Mouse (Mus musculus): Measurements from ENCODE around the gene Pfdn6. TPM values are rescaled to one million over a fixed set of nuclear protein-coding genes. Genes with fewer than 3 reads are reported as not detected.
"Not testable (repeated sequence)": the region's sequence is repeated elsewhere in the genome, so short reads cannot be mapped to it uniquely, and the experiment has no call there.

Pfdn6 gene
- polyA plus RNA-seq, 1 experiment from 2014 or later, result 145 TPM

GRCm38 (mm10) chr17:33910346-33911051 lies 29.6 kb downstream of the Pfdn6 start:
- no peaks in the 10 kb centered on the region; the same call in 1 of the 2 replicates for H3K4me1 ChIP-seq (ENCODE audit: insufficient read depth)

GRCm38 (mm10) chr17:33909869-33910250 lies 30.3 kb downstream of the Pfdn6 start:
- Histone ChIP-seq H3K4me1 (ENCODE audit: insufficient read depth) (no peaks in the 10 kb centered on the region; the same call in 1 of the 2 replicates), H3K4me2 (peak overlapping the region; percentile 100), H3K27me3 (ENCODE audit: insufficient read depth, low read length) (no peaks in the 10 kb centered on the region), H3K27ac (ENCODE audit: low read depth) (peak overlapping the region; percentile 93), H3K36me3 (ENCODE audit: insufficient read depth) (peaks cover 41% of the 10 kb centered on the region), H3K9me3 (ENCODE audit: low read depth, low read length) (no peaks in the 10 kb centered on the region), H3K4me3 (ENCODE audit: low read depth, low read length) (peak overlapping the region; percentile 69), H3K9ac (peak overlapping the region; percentile 86)
- DNase-seq, result peak; percentile 57
- TF ChIP-seq CTCF (IDR thresholded peaks at IDR 0.05; ENCODE audit: low read depth), result no peak
- no peak; the same call in 1 of the 2 replicates for ATAC-seq (ENCODE audit: insufficient read depth)
- WGBS, result 0% methylated on average over 14 of the region's 14 CpGs

More at GRCm38 (mm10) chr17:33910346-33911051, 29.6 kb downstream of the Pfdn6 start:
- ATAC-seq (ENCODE audit: insufficient read depth) (no peak), DNase-seq (no peak)
- Histone ChIP-seq H3K27me3 (ENCODE audit: insufficient read depth, low read length) (no peaks in the 10 kb centered on the region), H3K27ac (ENCODE audit: low read depth) (no peak overlapping the region), H3K4me3 (ENCODE audit: low read depth, low read length) (peak overlapping the region; percentile 69), H3K9ac (peak overlapping the region; percentile 86), H3K4me2 (peak overlapping the region; percentile 100), H3K36me3 (ENCODE audit: insufficient read depth) (peaks cover 45% of the 10 kb centered on the region), H3K9me3 (ENCODE audit: low read depth, low read length) (no peaks in the 10 kb centered on the region)
- WGBS, result 41% methylated on average over 11 of the region's 11 CpGs
- peak; percentile 19; the same call in 1 of the 2 replicates for TF ChIP-seq CTCF (IDR thresholded peaks at IDR 0.05; ENCODE audit: low read depth)

- no peaks in the 10 kb centered on the region; the same call in 1 of the 2 replicates for H3K4me1 ChIP-seq (ENCODE audit: insufficient read depth)
- no peaks in the 10 kb centered on the region for H3K9me3 ChIP-seq (ENCODE audit: low read depth, low read length)
- peaks cover 35% of the 10 kb centered on the region for H3K36me3 ChIP-seq (ENCODE audit: insufficient read depth)
- WGBS, result under 1% methylated on average over 67 of the region's 68 CpGs
- H3K27me3 ChIP-seq (ENCODE audit: insufficient read depth, low read length), result no peaks in the 10 kb centered on the region
- peak within 1 kb of the TSS; percentile 69 for H3K4me3 ChIP-seq (ENCODE audit: low read depth, low read length)
- H3K9ac ChIP-seq, result peak within 1 kb of the TSS; percentile 86
- TF ChIP-seq CTCF (IDR thresholded peaks at IDR 0.05; ENCODE audit: low read depth), result no peak
- peak within 1 kb of the TSS; percentile 100 for H3K4me2 ChIP-seq
- ATAC-seq (ENCODE audit: insufficient read depth) (peak; percentile 97), DNase-seq (peak; percentile 99)
- H3K27ac ChIP-seq (ENCODE audit: low read depth), result peak within 1 kb of the TSS; percentile 93
Observed at GRCm38 (mm10) chr17:33909077-33909868, 30.9 kb downstream of the Pfdn6 start, which contains the start of gene Daxx. Gene Daxx, plus strand, starts transcription at chr17:33909414.

- Histone ChIP-seq H3K4me3 (ENCODE audit: low read depth, low read length) (peak overlapping the region; percentile 69), H3K9me3 (ENCODE audit: low read depth, low read length) (no peaks in the 10 kb centered on the region), H3K9ac (peak overlapping the region; percentile 65), H3K4me1 (ENCODE audit: insufficient read depth) (no peaks in the 10 kb centered on the region; the same call in 1 of the 2 replicates), H3K36me3 (ENCODE audit: insufficient read depth) (peaks cover 27% of the 10 kb centered on the region), H3K27me3 (ENCODE audit: insufficient read depth, low read length) (no peaks in the 10 kb centered on the region), H3K4me2 (peak overlapping the region; percentile 100), H3K27ac (ENCODE audit: low read depth) (peak overlapping the region; percentile 88)
- TF ChIP-seq CTCF (IDR thresholded peaks at IDR 0.05; ENCODE audit: low read depth), result no peak
- ATAC-seq (ENCODE audit: insufficient read depth), result peak; percentile 69
- under 1% methylated on average over 44 of the region's 44 CpGs for WGBS
- DNase-seq, result peak; percentile 68
Observed at GRCm38 (mm10) chr17:33908331-33909076, 31.6 kb downstream of the Pfdn6 start.

GRCm38 (mm10) chr17:33904835-33905234 lies 35.3 kb downstream of the Pfdn6 start, which contains the start of gene Platr17:
Gene Platr17, plus strand, starts transcription at chr17:33905135.
- H3K9ac ChIP-seq; H3K4me3 ChIP-seq (ENCODE audit: low read depth, low read length); DNase-seq; H3K36me3 ChIP-seq (ENCODE audit: insufficient read depth); H3K27me3 ChIP-seq (ENCODE audit: insufficient read depth, low read length); H3K9me3 ChIP-seq (ENCODE audit: low read depth, low read length); H3K4me1 ChIP-seq (ENCODE audit: insufficient read depth); ATAC-seq (ENCODE audit: insufficient read depth); H3K4me2 ChIP-seq; H3K27ac ChIP-seq (ENCODE audit: low read depth): not testable (repeated sequence)
- WGBS, result 41% methylated on average over 4 of the region's 4 CpGs

GRCm38 (mm10) chr17:33903911-33904651 lies 36.1 kb downstream of the Pfdn6 start:
- DNase-seq; H3K9me3 ChIP-seq (ENCODE audit: low read depth, low read length); H3K27ac ChIP-seq (ENCODE audit: low read depth); H3K9ac ChIP-seq; H3K4me2 ChIP-seq; H3K36me3 ChIP-seq (ENCODE audit: insufficient read depth); H3K4me1 ChIP-seq (ENCODE audit: insufficient read depth); H3K4me3 ChIP-seq (ENCODE audit: low read depth, low read length); ATAC-seq (ENCODE audit: insufficient read depth); H3K27me3 ChIP-seq (ENCODE audit: insufficient read depth, low read length): not testable (repeated sequence)
- 66% methylated on average over 6 of the region's 6 CpGs for WGBS

Data from lung, embryonic 14.5 days (tissue).